Mouse (Mus musculus) heart, adult 9 months (tissue): ENCODE data around the gene Sema5a.

ENCODE experiments used
- DNase-seq, 2 experiments: peaks; one replicate each; pipeline ENCODE4 v3.0.0; 2022; ENCODE audit warnings: low spot score in 2 of 2

Gene Sema5a

GRCm38 (mm10) chr15:32247281-32247680, 2.7 kb downstream of the Sema5a start:
- DNase-seq, result no peak

DNA sequence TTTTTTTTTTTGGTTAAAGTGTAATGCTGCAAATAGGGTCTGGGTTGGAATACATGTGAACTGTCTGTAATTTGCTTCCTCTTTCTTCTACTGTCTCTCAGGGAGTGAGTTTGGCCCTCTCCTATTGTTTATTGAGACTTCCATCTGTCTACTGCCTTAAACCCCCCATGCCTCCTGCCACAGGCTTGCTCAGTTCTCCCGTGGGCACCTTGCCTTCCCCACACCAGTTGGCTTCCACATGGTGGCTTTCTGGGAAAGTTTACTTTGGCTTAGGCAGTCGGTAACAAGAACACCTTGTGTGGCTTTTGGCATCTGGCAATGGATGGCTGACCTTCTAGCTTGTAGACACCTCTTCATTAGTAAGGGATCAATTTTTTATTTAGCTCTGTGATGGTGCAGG, 10.2 kb downstream of the Sema5a start:
- DNase-seq, result no peak

- DNase-seq, result no peak
These were observed 12.7 kb downstream of the Sema5a start for GRCm38 (mm10) chr15:32257340-32257739.

GRCm38 (mm10) chr15:32257886-32258319, 13.3 kb downstream of the Sema5a start:
- DNase-seq, result peak; percentile 12 to 37

GRCm38 (mm10) chr15:32259362-32260096, 14.9 kb downstream of the Sema5a start:
- DNase-seq, result no peak

DNA sequence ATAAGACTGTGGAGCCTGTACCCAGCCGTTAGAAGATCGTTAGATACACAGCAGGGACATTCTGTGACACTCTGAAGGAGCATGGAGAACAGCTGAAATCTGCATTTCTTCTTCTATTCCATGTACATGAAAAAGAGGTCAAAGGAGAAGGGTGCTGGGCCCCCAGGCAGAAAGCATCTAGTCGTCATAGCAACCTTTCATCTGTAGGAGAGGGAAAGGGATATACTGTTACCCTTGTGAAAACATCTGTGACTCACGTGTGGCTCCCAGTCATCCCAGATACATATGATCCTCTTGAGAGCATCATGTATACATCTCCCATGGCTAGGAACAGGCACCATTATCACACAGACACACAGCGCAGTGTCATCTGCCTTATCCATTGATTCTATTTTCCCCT, 16.3 kb downstream of the Sema5a start:
- DNase-seq, result no peak

GRCm38 (mm10) chr15:32263651-32264050, 19.0 kb downstream of the Sema5a start:
- no peak for DNase-seq

DNA sequence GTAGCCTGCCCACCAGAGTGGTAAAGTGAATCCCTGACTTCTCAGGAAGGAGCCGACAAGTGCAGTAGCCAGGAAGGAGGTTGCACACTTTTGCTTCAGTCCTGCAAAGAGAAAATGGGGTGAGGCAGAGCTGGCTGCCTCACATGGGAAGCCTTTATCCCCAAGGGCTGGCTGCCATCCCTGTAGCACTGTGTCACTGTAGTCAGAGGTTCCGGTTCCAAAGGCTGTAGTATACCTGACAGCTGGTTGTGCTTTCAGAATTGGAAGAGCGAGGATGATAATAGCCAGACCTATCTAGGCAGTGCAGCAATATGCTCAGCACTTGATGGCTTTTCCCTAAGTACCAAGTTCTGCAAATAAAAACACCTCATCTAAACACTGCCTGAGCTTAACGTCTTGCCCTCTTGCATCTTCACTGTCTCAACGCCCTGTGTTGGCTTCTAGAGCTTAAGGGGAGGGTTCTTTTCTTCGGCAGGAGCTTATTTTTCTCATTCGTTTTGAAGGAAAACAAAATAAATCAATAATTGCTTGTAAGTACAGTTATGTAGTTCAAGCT, 20.3 kb downstream of the Sema5a start:
- DNase-seq, result no peak

DNA sequence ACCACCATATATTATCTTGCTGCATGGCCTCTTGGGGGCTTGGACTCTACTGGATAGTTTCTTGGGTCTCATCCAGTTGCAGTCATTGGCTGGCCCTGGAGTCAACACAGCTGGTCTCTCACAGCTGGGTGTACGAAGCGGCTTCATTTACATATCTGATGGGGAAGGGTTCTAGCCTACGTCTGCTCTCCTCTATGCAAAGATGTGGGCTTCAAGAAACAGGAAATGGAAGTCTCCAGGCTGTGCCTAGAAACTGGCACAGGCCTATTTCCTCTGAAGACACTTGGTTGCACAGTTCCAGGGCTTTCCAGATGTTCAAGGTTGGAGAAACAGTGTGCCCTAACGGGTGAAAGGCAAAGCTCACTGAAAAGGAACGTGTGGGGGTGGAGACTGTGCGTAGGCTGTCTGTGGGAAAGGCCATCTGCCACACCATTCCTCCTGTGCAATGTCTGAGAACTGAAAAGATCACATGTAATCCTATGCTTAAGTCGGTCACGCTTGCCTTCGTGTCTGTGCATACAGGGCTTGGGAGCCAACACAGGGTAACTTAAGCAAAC, 20.8 kb downstream of the Sema5a start:
- peak; percentile 50 to 62 for DNase-seq

GRCm38 (mm10) chr15:32266122-32266820, 21.7 kb downstream of the Sema5a start:
- no peak for DNase-seq

DNA sequence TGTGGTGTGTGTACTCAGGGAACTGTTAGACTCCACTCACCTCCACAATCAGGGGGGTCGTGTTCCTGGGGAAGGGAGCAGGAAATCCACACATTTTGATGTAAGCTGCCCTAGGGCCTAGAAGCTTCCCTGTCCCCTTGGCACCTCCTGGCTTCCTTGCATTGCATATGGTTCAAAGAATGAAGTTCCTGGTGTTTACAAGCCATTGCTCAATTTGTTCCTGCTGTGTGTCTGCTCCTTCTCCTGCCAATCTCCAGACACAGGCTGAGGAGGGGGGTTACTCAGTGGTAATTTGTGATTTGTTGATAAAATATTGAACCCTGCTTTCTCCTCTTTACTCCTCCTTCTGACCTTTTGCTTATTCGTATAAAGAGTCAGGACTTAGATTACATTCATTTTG, 25.5 kb downstream of the Sema5a start:
- DNase-seq, result no peak

DNA sequence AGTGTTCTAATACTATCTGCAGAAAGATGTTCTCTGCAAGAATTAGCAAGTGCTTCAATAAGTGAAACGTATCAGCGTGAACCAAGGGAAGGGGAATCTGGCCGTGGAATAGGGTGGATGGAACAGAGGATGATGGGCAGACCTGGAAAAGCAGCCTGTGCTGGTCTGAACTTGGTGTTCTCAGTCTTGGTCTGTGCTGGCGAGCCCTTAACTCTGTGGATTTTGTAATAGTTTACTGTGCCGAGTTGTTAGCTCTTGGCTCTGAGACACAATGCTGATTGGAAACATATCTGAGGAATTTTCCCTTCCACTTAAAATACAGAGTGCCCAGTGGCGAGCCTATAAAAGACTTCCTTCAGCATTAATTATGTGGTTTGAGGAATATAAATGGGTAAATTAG, 29.3 kb downstream of the Sema5a start:
- peak; percentile 40 to 47 for DNase-seq

DNA sequence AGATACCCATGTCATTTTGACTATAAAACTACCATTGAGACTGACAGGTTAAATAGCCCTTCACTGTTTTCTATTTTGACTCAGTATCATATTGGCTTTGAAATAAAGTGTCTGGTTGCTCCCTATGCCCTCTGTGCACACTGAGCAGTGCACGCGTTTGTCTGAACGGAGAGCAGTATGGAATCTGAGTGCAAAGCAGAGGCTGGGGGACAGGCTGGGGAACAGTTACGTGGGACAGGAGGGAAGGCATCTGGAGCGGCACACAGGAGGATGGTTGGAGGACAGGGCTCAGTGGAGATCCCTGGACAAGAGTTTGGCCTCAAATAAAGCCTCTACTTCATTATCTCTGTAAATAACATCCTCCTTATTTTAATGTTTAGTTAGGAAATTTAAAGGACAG, 30.4 kb downstream of the Sema5a start:
- DNase-seq, result no peak

- peak in 1 of 2 experiments; percentile 29 for DNase-seq
These were observed 34.0 kb downstream of the Sema5a start for GRCm38 (mm10) chr15:32278600-32278999.

DNA sequence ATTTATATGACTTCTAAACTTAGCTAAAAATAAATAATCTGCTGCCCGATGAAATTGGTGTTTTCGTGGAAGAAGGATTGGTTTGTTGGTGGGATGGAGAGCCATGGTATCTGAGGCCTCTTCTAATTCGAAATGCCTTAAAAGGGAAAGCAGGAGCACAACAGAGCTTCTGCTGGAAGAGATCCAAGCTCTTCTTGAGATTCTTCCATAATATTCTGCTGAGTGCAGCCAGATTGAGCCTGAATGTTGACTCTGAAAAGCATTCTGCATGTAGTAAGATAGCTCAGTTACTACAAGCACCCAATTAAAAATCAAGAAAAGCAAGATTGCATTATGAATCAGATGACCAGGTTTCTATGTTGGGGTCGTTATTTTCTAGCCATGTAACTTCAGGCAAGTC, 36.8 kb downstream of the Sema5a start:
- DNase-seq, result peak in 1 of 2 experiments; percentile 28

GRCm38 (mm10) chr15:32284688-32285087, 40.1 kb downstream of the Sema5a start:
- DNase-seq, result no peak

GRCm38 (mm10) chr15:32286296-32286695, 41.7 kb downstream of the Sema5a start:
- DNase-seq, result peak; percentile 25 to 51

- DNase-seq, result peak; percentile 14 to 46
These were observed 43.9 kb downstream of the Sema5a start for GRCm38 (mm10) chr15:32288480-32288879.

DNA sequence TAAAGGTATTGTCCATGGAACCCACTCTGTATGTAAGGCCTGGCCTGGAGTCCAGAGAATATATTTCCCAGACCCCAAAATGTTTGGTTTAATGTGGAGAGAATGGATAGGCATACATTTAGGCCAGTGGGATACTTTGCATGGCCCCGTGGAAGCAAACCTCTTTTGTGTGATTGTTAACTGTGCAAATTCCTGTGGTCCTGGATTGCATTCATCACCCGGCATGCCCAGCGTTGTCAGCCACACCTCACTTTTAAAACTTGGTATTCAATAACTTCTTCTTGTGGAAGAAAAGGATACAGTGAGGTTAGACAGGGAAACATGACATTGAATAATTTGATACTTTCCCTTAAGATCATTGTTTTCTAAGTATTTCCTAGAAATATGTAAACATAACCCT, 46.4 kb downstream of the Sema5a start:
- DNase-seq, result no peak

DNA sequence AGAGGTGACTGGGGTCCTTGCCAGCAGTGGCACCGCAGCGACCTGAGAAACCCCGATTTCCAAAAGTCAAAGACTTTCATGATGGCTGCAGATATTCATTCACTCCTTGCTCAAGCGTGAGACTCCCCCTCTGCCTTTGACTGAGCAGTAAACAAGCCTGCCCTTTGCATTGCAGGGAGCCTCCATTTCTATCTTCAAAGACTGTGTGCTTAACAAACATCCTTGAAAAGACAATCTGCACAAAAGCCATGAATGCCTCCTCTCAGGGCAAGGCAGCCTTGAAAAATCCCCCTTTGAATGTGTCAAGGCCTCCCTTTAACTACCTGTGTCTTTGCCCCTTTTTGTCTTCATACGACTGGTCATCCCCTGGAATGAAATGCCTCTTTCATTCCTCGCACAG, 51.9 kb downstream of the Sema5a start:
- no peak for DNase-seq

GRCm38 (mm10) chr15:32297266-32297665, 52.7 kb downstream of the Sema5a start:
- DNase-seq, result no peak

GRCm38 (mm10) chr15:32298525-32298924, 53.9 kb downstream of the Sema5a start:
- no peak for DNase-seq

- no peak for DNase-seq
These were observed 56.4 kb downstream of the Sema5a start for GRCm38 (mm10) chr15:32300991-32301390.
